Mouse (Mus musculus): ENCODE results near the gene Birc5.

GRCm38 (mm10) chr11:117845651-117846050 lies 3.4 kb upstream of the Birc5 start:
- TF ChIP-seq CTCF (IDR thresholded peaks at IDR 0.05; ENCODE audit: borderline replicate concordance, extremely low read depth, insufficient read depth, insufficient read length) (no peak), POLR2A (IDR thresholded peaks at IDR 0.05; ENCODE audit: borderline replicate concordance, extremely low read depth, insufficient read depth, insufficient read length, poor library complexity, severe bottlenecking) (no peak)

Data from brain, embryonic 14.5 days (tissue).